Mouse (Mus musculus) neural tube, embryonic 11.5 days (tissue): ENCODE measurements around the gene Trp53bp1. TPM values are rescaled to one million over a fixed set of nuclear protein-coding genes. Genes with fewer than 3 reads are reported as not detected.

Experiments used
- ATAC-seq: fragments of 200-750 bp; cut with Nextera tagmentation; 2 replicates; pipeline ENCODE4 v1.8.0; 2017; ENCODE audit warnings: moderate number of reproducible peaks, mild to moderate bottlenecking, moderate TSS enrichment, moderate library complexity; ENCODE audit not compliant: insufficient read depth, low FRiP score, low TSS enrichment
- DNase-seq: peaks from one replicate; pipeline ENCODE4 v3.0.0-alpha.2; 2015; ENCODE audit warnings: low spot score
- H3K27ac ChIP-seq: fragments of 300-500 bp; sonication (generic); 2 replicates; pipeline ENCODE4 v1.5.1; 2014; ENCODE audit warnings: low read depth, mild to moderate bottlenecking, low read length
- H3K27me3 ChIP-seq: fragments of 300-500 bp; sonication (generic); 2 replicates; pipeline ENCODE4 v1.6.1; 2014; ENCODE audit warnings: mild to moderate bottlenecking, low read length, mixed read lengths; ENCODE audit not compliant: control insufficient read depth, insufficient read depth
- H3K36me3 ChIP-seq: fragments of 300-500 bp; sonication (generic); 2 replicates; pipeline ENCODE4 v1.6.1; 2014; ENCODE audit warnings: mild to moderate bottlenecking, low read length, moderate library complexity, mixed read lengths; ENCODE audit not compliant: control insufficient read depth, insufficient read depth
- H3K4me1 ChIP-seq: fragments of 300-500 bp; sonication (generic); 2 replicates; pipeline ENCODE4 v1.6.1; 2014; ENCODE audit warnings: low read length, mixed read lengths; ENCODE audit not compliant: control insufficient read depth, insufficient read depth
- H3K4me2 ChIP-seq: fragments of 300-500 bp; sonication (generic); 2 replicates; pipeline ENCODE4 v1.6.1; 2014; ENCODE audit warnings: low read depth, mild to moderate bottlenecking, moderate library complexity
- H3K4me3 ChIP-seq: fragments of 300-500 bp; sonication (generic); 2 replicates; pipeline ENCODE4 v1.5.1; 2014; ENCODE audit warnings: low read depth, low read length
- H3K9ac ChIP-seq: fragments of 300-500 bp; sonication (generic); 2 replicates; pipeline ENCODE4 v1.6.1; 2014; ENCODE audit warnings: mild to moderate bottlenecking, low read length
- H3K9me3 ChIP-seq: fragments of 300-500 bp; sonication (generic); 2 replicates; pipeline ENCODE4 v1.6.1; 2016; ENCODE audit warnings: low read length; ENCODE audit not compliant: control insufficient read depth
- WGBS: fragments of 180-500 bp; shearing (Covaris S2); extraction: QIAGEN DNeasy Blood & Tissue Kit; methylation state at CpG from one replicate; pipeline ENCODE4 v1.1.7; 2014; 5-methylcytosine and 5-hydroxymethylcytosine counted together
- polyA plus RNA-seq: library from polyadenylated mRNA; unstranded; fragments of >200 nt; fragmentation: Nextera tagmentation; extraction: Ambion mirVana; gene quantifications from 2 replicates; pipeline ENCODE4 v1.2.1, GENCODE M21; 2014

Gene Trp53bp1
- polyA plus RNA-seq, 1 experiment from 2014 or later, result 151 TPM

- Histone ChIP-seq H3K36me3 (peaks cover 16% of the 10 kb centered on the region), H3K9me3 (no peaks in the 10 kb centered on the region), H3K4me2 (no peak overlapping the region), H3K4me3 (no peak overlapping the region), H3K27me3 (no peaks in the 10 kb centered on the region), H3K4me1 (no peaks in the 10 kb centered on the region), H3K27ac (no peak overlapping the region), H3K9ac (no peak overlapping the region)
- DNase-seq (no peak), ATAC-seq (no peak)
- 91% methylated on average over 2 of the region's 2 CpGs for WGBS
Measured at GRCm38 (mm10) chr2:121223010-121223409, 48.2 kb downstream of the Trp53bp1 start.

DNA sequence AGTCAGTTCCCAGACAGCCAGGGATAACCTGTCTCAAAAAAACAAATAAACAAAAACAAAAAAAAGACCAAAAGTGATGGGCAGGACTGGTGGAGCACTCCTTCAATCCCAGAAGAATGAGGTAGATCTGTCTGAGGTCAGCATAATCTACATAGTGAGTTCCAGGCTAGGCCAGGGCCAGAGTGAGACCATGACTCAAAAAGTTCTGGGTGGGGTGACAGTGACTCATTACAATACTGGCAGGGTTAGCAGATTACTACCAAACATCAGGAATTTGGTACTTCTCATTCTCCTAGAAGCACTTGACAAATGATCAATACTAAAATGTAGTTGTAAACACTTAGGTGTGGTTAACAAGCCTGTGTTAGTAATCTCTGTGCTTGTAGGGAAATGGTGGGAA lies 51.2 kb downstream of the Trp53bp1 start:
- Histone ChIP-seq H3K4me1 (no peaks in the 10 kb centered on the region), H3K4me2 (no peak overlapping the region), H3K9me3 (no peaks in the 10 kb centered on the region), H3K9ac (no peak overlapping the region), H3K4me3 (no peak overlapping the region), H3K27ac (no peak overlapping the region), H3K36me3 (peaks cover 11% of the 10 kb centered on the region), H3K27me3 (no peaks in the 10 kb centered on the region)
- no peak for ATAC-seq
- DNase-seq, result no peak

GRCm38 (mm10) chr2:121219177-121219576 lies 52.0 kb downstream of the Trp53bp1 start:
- Histone ChIP-seq H3K9ac (no peak overlapping the region), H3K4me3 (no peak overlapping the region), H3K4me2 (no peak overlapping the region), H3K9me3 (no peaks in the 10 kb centered on the region), H3K27me3 (no peaks in the 10 kb centered on the region), H3K36me3 (peaks cover 16% of the 10 kb centered on the region), H3K27ac (no peak overlapping the region), H3K4me1 (no peaks in the 10 kb centered on the region)
- ATAC-seq (no peak), DNase-seq (no peak)

- H3K9ac ChIP-seq, result no peak overlapping the region
- no peak for ATAC-seq
- H3K4me2 ChIP-seq, result no peak overlapping the region
- no peak for DNase-seq
- no peak overlapping the region for H3K4me3 ChIP-seq
- 97% methylated on average over 3 of the region's 3 CpGs for WGBS
- H3K27ac ChIP-seq, result no peak overlapping the region
- peaks cover 17% of the 10 kb centered on the region for H3K36me3 ChIP-seq
- no peaks in the 10 kb centered on the region for H3K27me3 ChIP-seq
- no peaks in the 10 kb centered on the region for H3K9me3 ChIP-seq
- no peaks in the 10 kb centered on the region for H3K4me1 ChIP-seq
Measured at GRCm38 (mm10) chr2:121214491-121214890, 56.7 kb downstream of the Trp53bp1 start.

DNA sequence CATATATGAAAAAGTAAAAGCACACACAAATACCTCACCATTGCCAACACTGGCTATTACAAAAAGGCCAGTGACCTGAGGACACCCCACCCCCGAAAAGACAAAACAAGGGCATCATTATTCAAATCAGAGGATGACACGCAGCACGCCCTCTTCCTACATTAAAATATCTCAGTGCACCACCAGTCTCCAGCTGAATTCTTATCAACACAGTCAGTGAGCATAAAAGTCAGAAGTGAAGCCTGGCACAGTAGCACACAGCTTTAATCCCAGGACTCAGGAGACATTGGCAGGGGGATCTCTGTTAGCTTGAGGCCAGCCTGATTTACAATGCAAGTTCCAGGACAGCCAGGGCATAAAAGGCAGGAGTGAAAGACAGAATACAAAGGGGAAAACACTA lies 64.7 kb downstream of the Trp53bp1 start:
- WGBS, result 91% methylated on average over 3 of the region's 3 CpGs
- peaks cover 35% of the 10 kb centered on the region for H3K36me3 ChIP-seq
- ATAC-seq, result no peak

GRCm38 (mm10) chr2:121204276-121204675 lies 66.9 kb downstream of the Trp53bp1 start:
- ATAC-seq, result no peak
- no peak for DNase-seq
- WGBS, result 95% methylated on average over 17 of the region's 17 CpGs

More for the DNA sequence above, 64.7 kb downstream of the Trp53bp1 start:
- Histone ChIP-seq H3K9me3 (no peaks in the 10 kb centered on the region), H3K27ac (no peak overlapping the region), H3K27me3 (no peaks in the 10 kb centered on the region), H3K4me2 (no peak overlapping the region), H3K4me1 (no peaks in the 10 kb centered on the region), H3K9ac (no peak overlapping the region), H3K4me3 (no peak overlapping the region)
- no peak for DNase-seq

GRCm38 (mm10) chr2:121195466-121195865 lies 75.7 kb downstream of the Trp53bp1 start:
- H3K36me3 ChIP-seq, result peaks cover 28% of the 10 kb centered on the region
- DNase-seq, result no peak
- no peaks in the 10 kb centered on the region for H3K9me3 ChIP-seq
- no peak overlapping the region for H3K27ac ChIP-seq
- ATAC-seq, result no peak
- no peak overlapping the region for H3K9ac ChIP-seq
- no peaks in the 10 kb centered on the region for H3K27me3 ChIP-seq
- no peak overlapping the region for H3K4me3 ChIP-seq
- H3K4me1 ChIP-seq, result no peaks in the 10 kb centered on the region
- no peak overlapping the region for H3K4me2 ChIP-seq
- 96% methylated on average over 9 of the region's 9 CpGs for WGBS

More at GRCm38 (mm10) chr2:121204276-121204675, 66.9 kb downstream of the Trp53bp1 start:
- no peak overlapping the region for H3K4me2 ChIP-seq
- no peak overlapping the region for H3K27ac ChIP-seq
- H3K36me3 ChIP-seq, result peaks cover 32% of the 10 kb centered on the region
- H3K27me3 ChIP-seq, result no peaks in the 10 kb centered on the region
- H3K4me1 ChIP-seq, result no peaks in the 10 kb centered on the region
- H3K4me3 ChIP-seq, result no peak overlapping the region
- H3K9ac ChIP-seq, result no peak overlapping the region
- no peaks in the 10 kb centered on the region for H3K9me3 ChIP-seq

GRCm38 (mm10) chr2:121188530-121188929 lies 82.7 kb downstream of the Trp53bp1 start:
- no peak overlapping the region for H3K9ac ChIP-seq
- no peak overlapping the region for H3K27ac ChIP-seq
- no peak overlapping the region for H3K4me3 ChIP-seq
- peaks cover 17% of the 10 kb centered on the region for H3K36me3 ChIP-seq
- no peaks in the 10 kb centered on the region for H3K4me1 ChIP-seq
- ATAC-seq, result no peak
- WGBS, result 76% methylated on average over 1 of the region's 1 CpGs
- no peak overlapping the region for H3K4me2 ChIP-seq
- H3K9me3 ChIP-seq, result no peaks in the 10 kb centered on the region
- DNase-seq, result no peak
- no peaks in the 10 kb centered on the region for H3K27me3 ChIP-seq

- Histone ChIP-seq H3K27me3 (no peaks in the 10 kb centered on the region), H3K27ac (no peak overlapping the region), H3K9ac (no peak overlapping the region), H3K4me2 (no peak overlapping the region), H3K9me3 (no peaks in the 10 kb centered on the region), H3K4me1 (no peaks in the 10 kb centered on the region), H3K4me3 (no peak overlapping the region), H3K36me3 (peaks cover 8% of the 10 kb centered on the region)
- WGBS, result 94% methylated on average over 7 of the region's 7 CpGs
- ATAC-seq (no peak), DNase-seq (no peak)
Measured at GRCm38 (mm10) chr2:121184142-121184541, 87.1 kb downstream of the Trp53bp1 start.
